Mouse (Mus musculus) common myeloid progenitor, adult 5-6 weeks (primary cell): ENCODE measurements at regions not wholly inside any gene's neighbourhood (a gene's known extent, or its start where the extent isn't known, plus 50 kb on each side); places are given as distances from the start of the nearest gene placed in this dataset.

Source experiments
- ATAC-seq: replicated peaks from 2 replicates; pipeline ENCODE4 v1.8.0; 2016; ENCODE audit warnings: low read depth, mild to moderate bottlenecking, moderate TSS enrichment, inconsistent platforms; ENCODE audit not compliant: poor library complexity, severe bottlenecking

DNA sequence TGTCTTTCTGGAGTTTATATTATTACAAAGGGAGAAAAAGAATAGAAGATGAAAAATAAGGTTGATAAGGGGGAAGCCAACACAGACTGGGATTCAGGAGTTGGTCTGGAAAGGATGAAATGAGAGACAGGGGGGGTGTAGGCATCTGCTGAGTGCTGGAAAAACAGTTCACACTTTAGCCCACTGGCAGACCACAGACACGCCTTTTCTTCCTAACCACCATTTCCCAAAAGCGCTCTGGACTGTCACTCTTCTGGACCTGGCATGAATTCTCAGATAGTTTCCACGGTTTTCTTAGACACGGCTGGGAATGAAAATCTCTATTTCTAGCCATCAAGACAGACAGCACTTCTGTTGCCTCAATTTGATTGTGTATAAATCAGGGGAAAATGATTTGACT, 850.2 kb upstream of the A1bg start:
- no peak for ATAC-seq

- peak; percentile 63 for ATAC-seq
These were observed 848.1 kb upstream of the A1bg start for GRCm38 (mm10) chr15:61770721-61771542.

DNA sequence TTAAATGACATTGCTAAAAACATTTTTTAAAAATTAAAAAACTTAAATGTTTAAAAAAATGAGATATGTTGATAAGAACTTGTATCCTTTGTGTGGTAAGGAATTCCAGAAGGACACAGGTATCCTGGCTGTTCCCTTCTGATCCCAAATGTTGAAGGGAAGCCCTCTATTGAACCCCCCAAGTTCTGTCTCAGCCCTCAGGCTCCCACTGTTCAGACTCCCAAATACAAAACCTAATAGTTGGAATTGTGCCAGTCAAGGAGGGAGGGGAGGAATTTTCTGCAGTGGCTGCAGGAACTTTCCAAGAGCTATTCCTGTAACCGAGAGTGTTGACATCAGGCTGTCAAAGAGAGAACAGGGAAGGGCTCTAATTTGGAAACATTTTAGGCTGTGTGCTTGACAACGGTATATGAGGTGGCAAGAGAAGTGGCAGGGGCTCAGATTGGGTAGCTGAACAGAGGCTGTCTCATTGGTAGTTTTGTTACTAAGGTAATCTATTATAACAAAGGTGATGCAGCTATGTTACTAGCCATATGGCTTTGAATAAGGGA, 843.8 kb upstream of the A1bg start:
- no peak for ATAC-seq

DNA sequence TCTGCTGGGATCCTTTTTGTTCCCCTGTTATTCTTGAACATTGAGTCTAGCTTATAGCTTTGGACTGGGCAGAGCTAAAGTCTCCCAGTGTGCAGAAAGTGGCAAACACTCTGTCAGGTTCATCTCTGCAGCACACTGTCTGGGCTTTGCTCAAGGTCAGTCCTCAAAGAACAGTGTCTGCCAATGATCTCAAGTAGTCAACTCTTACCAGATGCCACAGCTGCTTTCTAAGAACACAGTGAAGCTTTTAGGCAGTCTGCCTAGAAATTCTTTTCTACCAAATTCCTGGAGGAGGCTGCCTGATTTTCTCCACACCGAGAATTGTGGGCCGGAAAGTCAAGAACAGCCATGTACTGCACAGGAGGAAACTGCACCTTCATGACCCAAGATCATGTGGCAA, 831.0 kb upstream of the A1bg start:
- ATAC-seq = no peak

DNA sequence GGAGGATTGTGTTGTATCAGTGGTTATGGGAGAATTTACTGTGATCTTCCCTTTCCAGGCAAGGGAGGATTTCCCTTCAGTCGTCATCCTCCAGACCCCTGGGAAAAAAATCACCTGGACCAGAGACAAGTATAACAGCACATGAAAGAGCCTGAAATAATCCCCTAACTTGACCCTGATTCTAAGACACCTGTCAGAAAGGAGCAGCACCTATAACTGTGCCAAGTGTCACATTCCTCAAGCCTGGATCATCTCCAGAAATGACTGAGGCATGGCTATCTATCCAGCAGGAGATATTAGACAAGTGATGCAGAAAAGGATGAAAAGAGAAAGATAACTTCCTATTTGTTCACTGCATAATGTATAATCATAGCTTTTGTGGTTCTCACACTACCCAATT, 800.9 kb upstream of the A1bg start:
- ATAC-seq = no peak

DNA sequence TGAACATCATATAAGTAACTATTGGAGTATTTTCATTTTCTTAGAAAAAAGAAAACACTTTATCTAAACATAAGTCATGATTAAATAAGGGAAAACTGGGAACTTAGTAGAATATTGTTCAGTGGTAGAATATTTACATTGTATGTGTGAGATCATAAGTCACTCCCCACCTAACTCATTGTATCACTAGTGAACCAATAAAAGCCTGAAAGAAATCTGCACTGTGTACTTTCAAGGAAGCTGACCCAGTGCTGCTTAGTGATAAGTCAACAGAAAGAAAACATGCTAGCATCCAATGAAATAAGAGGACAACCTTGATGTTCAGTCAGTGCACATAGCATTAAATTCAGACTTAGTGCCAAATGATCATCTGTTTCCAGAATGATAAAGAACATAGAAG, 795.7 kb upstream of the A1bg start:
- no peak for ATAC-seq

- ATAC-seq = no peak
These were observed 794.4 kb upstream of the A1bg start for GRCm38 (mm10) chr15:61717216-61717615.

DNA sequence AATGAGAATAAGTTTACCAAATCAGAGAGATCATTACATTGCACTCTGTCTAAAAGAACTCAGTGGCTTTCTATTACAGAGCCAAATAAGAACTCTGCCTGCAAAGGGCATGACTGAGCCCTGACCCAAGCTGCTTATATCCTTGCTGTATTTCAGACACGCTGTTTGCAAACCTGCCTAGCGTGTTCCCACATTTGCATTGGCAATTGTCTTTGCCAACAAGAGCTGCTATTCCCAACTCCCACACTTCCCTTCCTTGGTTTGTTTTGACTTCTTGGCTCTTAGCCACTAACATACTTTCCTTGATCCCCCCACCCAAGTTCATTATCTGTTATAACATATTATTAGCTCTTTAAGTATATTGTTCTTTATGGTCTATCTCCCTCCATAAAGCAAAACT, 791.1 kb upstream of the A1bg start:
- no peak for ATAC-seq

DNA sequence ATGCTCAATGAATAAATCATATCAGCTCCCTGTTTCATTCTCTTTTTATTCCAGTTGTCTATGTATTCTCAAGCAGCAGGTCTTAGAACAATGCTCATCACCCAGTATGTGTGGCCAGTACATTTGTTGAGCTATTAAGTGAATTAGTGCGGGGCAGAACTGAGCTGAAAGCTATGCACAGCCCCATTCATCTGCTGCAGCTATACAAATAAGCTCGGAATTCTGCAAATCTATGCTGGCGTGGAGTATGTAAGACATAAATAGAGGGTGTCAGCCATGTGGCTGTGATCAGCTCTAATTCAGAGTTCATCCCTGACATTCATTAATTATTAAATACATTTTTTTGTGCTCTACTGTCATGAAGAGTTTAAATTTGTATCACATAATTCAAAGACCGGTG, 786.1 kb upstream of the A1bg start:
- ATAC-seq = no peak

DNA sequence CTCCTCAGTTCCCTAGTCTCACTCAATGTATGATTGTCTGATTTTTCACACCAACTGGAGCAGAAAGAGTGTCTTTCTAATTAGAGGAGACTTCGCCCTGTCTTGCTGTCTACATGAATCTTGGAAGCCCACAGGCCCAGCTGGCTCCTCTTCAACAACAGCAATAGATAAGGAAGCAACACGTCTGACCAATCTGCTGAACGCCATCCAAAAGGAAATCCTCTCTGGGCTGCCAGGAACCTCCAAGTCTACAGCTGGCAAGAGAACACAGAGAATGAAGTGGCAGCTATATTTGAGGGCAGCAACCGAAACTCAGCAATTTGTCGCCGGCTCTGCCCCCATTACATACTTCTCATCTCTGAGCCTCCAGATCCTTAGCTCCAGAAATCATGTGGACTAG, 785.1 kb upstream of the A1bg start:
- peak; percentile 36 for ATAC-seq

DNA sequence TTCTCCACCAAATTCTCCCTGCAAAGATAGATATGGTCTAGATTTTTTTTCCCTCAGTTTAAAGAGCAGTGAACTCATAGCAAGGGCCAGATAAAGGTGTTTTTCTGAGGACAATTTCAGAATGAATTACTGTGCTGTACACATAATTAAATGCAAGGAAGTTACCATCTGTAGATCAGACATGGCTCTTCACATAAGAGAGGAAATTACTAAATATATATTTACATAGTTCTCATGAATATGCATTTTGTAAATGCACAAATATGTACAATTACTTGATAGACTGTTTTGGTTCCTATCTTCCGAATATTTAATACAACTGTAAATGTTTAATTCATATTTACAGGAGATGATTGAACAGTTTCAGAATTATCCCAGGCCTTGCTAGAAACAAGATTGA, 769.9 kb upstream of the A1bg start:
- no peak for ATAC-seq

GRCm38 (mm10) chr15:61690425-61690824, 767.6 kb upstream of the A1bg start:
- no peak for ATAC-seq

DNA sequence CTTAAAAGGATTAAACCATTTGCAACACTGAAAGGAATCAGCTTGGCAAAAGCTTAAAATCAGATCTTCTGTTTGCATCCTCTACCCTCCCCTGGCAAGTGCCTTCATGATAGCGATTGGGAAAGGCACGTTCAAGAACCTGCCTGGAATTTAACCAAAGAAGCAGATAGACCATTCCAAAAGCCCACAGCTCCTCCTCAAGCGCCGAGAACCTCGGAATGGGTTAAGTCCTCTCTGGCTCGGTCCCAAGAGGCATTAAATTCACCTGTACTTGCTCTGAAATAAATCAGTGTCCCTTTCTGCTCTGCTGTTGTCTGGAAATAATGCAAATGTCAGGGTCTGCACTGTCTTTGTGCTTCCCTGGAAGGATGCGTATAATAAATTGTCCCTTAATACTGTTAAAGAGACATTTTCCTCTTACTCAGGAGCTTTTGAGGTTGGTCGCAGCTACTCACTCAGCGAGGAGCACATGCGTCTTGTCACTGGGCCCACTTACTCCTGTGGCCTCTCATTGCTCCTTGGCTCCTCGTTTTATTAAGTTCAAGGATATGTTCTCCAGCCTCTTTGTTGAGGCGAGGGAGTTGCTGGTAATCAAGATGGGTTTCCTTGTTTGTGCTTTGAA, 767.1 kb upstream of the A1bg start:
- ATAC-seq = no peak

DNA sequence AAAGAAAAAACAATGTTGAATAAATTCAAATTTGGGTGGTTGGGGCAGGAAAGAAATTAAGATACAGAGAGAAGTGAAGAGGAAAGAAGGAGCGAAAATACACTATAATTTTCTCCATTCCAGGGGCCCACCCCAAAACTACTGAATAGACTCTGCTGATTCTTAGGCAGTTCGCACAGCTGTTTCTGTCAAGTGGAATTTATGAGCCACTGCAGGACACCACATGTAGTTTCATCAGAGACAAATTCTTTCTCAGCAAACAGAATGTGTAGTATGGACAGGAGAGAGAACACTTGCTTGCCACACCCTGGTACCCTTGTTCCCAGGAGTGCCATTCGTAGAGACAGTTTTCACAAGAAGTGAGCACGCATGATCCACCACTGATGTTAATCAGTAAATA, 760.2 kb upstream of the A1bg start:
- no peak for ATAC-seq

DNA sequence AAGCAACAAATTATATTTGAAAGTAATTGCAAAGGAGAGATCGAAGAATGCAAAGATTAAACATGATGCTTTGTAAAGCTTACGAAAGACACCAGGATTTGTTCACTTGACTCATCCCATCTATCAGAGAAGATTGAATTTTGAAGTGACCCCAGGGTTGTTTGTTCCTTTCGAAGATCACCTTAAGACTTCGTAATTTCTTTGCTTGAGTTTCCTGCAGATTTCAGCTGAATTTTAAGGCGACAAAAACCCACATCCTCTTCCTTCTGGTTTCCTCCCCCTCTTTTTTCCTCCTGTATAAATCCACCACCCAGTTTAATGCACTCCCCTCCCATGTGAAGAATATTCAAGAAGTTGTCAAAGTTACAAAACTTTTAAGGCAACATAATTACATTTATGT, 747.7 kb upstream of the A1bg start:
- no peak for ATAC-seq

DNA sequence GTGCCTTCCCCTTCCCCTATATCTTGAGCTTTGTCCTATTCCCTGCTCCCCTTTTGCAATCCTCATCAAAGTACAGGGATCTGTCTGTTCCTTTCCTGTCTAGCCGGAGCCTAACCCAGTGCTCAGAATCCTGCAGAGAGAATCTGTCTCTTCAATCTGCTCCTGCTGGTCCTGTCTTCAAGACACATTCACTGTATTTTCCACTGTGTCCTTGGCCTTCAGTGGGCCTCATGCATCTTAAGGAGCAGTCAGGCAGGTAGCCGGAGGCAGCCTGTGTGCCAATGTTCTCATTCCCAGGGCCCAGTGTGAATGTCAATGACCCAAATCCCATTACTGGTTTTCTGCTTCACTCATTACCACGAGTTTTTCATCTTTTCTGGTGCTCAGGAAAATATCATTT, 737.8 kb upstream of the A1bg start:
- no peak for ATAC-seq

- no peak for ATAC-seq
These were observed 734.1 kb upstream of the A1bg start for GRCm38 (mm10) chr15:61656951-61657350.

GRCm38 (mm10) chr15:61654846-61655245, 732.0 kb upstream of the A1bg start:
- ATAC-seq = no peak

- no peak for ATAC-seq
These were observed 731.0 kb upstream of the A1bg start for GRCm38 (mm10) chr15:61653853-61654252.

- no peak for ATAC-seq
These were observed 696.1 kb upstream of the A1bg start for GRCm38 (mm10) chr15:61618638-61619500.

- ATAC-seq = no peak
These were observed 687.9 kb upstream of the A1bg start for GRCm38 (mm10) chr15:61610662-61611061.
